Mouse (Mus musculus) limb, embryonic 14.5 days (tissue): ENCODE data around the gene Hist1h2bh. TPM values are rescaled to one million over a fixed set of nuclear protein-coding genes. Genes with fewer than 3 reads are reported as not detected.

Source experiments
- ATAC-seq: fragments of 200-750 bp; cut with Nextera tagmentation; 2 replicates; pipeline ENCODE4 v1.8.0; 2017; ENCODE audit warnings: low read depth, moderate number of reproducible peaks, moderate TSS enrichment; ENCODE audit not compliant: low FRiP score
- DNase-seq: peaks from one replicate; pipeline ENCODE4 v3.0.0-alpha.2; 2015; ENCODE audit warnings: low spot score
- H3K27ac ChIP-seq: fragments of 300-500 bp; sonication (generic); replicated peaks from 2 replicates; pipeline ENCODE4 v1.5.1; 2014; ENCODE audit warnings: low read depth, mild to moderate bottlenecking, low read length, moderate library complexity, mixed read lengths
- H3K27me3 ChIP-seq: fragments of 300-500 bp; sonication (generic); 2 replicates; pipeline ENCODE4 v1.6.1; 2014; ENCODE audit warnings: low read length, mixed read lengths; ENCODE audit not compliant: control insufficient read depth, insufficient read depth
- H3K36me3 ChIP-seq: fragments of 300-500 bp; sonication (generic); 2 replicates; pipeline ENCODE4 v1.6.1; 2014; ENCODE audit warnings: mild to moderate bottlenecking, low read length, moderate library complexity, mixed read lengths; ENCODE audit not compliant: control insufficient read depth, insufficient read depth
- H3K4me1 ChIP-seq: fragments of 300-500 bp; sonication (generic); 2 replicates; pipeline ENCODE4 v1.6.1; 2014; ENCODE audit warnings: antibody characterized with exemption, low read length, mixed read lengths; ENCODE audit not compliant: control insufficient read depth, insufficient read depth
- H3K4me2 ChIP-seq: fragments of 300-500 bp; sonication (generic); replicated peaks from 2 replicates; pipeline ENCODE4 v1.6.1; 2014; ENCODE audit warnings: low read depth, mild to moderate bottlenecking, low read length, moderate library complexity; ENCODE audit not compliant: severe bottlenecking
- H3K4me3 ChIP-seq: fragments of 300-500 bp; sonication (generic); replicated peaks from 2 replicates; pipeline ENCODE4 v1.5.1; 2014; ENCODE audit warnings: low read length
- H3K9ac ChIP-seq: fragments of 300-500 bp; sonication (generic); 2 replicates; pipeline ENCODE4 v1.6.1; 2014; ENCODE audit warnings: mild to moderate bottlenecking, low read depth, low read length, moderate library complexity; ENCODE audit not compliant: severe bottlenecking
- H3K9me3 ChIP-seq: fragments of 300-500 bp; sonication (generic); 2 replicates; pipeline ENCODE4 v1.6.1; 2016; ENCODE audit warnings: low read length; ENCODE audit not compliant: control insufficient read depth
- POLR2A ChIP-seq: fragments of 200-500 bp; IDR thresholded peaks from 2 replicates; pipeline ENCODE4 v1.8.0; 2012; ENCODE audit warnings: inconsistent platforms, mild to moderate bottlenecking, moderate library complexity, borderline replicate concordance; ENCODE audit not compliant: insufficient read depth, insufficient read length; ENCODE audit errors: extremely low read depth
- WGBS: fragments of 180-500 bp; shearing (Covaris S2); extraction: QIAGEN DNeasy Blood & Tissue Kit; methylation state at CpG from one replicate; pipeline ENCODE4 v1.1.7; 2014; 5-methylcytosine and 5-hydroxymethylcytosine counted together
- polyA plus RNA-seq, 2 experiments: library from polyadenylated mRNA; depleted of rRNA in 1 of 2; stranded (reverse) in 1 of 2; unstranded in 1 of 2; fragments of >200 nt; fragmentation: Nextera tagmentation in 1 of 2; extraction: Ambion mirVana in 1 of 2; gene quantifications; 2 replicates each; pipeline versions ENCODE4 v1.2.1 to v1.2.3; 2012 to 2014

Gene Hist1h2bh
- polyA plus RNA-seq, 2 experiments, result 0.48 to 5.2 TPM

DNA sequence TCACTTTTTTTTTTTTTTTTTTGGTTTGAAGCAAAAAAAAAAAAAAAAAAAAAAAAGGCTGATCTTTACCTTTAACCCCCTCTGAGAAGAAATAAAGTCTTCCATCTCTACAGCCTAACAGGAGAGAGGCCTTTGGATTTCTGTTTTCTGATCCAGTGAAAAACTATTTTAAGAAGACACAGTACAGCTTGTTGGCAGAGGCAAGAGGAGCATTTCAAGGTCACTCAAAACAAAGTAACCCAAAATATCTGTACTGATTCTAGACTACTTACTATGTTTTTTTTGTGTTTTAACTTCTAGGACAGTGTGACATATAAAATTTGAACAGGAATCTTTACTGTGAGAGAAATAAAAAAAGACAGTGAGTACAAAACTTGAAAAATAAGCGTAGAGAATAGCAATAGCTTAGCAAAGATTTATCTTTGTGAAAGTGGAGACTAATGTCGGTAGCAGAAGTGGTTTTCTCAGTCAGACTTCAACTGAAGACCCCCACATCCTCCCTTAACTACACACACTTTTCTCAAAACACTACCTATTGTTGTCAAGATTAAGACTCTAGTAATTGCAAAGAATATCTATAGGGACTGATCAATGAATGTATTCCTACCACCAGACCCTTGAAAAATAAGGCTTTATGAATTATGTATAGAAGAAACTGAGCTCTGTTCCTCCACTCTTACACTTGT is 13.6 kb downstream of the Hist1h2bh start:
- TF ChIP-seq POLR2A, result no peak
- H3K36me3 ChIP-seq, result no peaks in the 10 kb centered on the region
- peak overlapping the region; percentile 76 for H3K9ac ChIP-seq
- ATAC-seq (no peak), DNase-seq (no peak)
- peaks cover 22% of the 10 kb centered on the region for H3K4me1 ChIP-seq
- peak overlapping the region; percentile 49 for H3K4me2 ChIP-seq
- H3K4me3 ChIP-seq, result peak overlapping the region; percentile 55
- no peaks in the 10 kb centered on the region for H3K27me3 ChIP-seq
- no peaks in the 10 kb centered on the region for H3K9me3 ChIP-seq
- H3K27ac ChIP-seq, result peak overlapping the region; percentile 99
- 27% methylated on average over 2 of the region's 2 CpGs for WGBS

DNA sequence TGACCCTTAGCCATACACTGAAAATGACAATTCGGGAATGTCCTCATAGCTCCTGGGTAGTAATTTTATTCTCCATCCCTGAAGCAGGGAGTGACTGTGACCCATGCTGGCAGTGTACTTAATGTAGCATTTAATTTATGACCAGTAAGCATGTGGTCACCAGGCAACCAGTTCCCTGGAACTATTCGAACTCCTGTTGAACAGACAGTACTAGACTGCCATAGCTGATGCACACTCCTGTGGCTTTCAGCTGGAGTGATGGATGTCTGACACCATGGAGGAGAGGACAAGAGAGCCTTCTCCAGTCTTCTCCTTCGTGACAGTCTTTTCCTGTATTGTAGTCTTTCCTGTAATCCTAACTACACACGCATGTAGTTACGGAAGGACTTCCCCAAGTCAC is 14.2 kb downstream of the Hist1h2bh start:
- Histone ChIP-seq H3K4me1 (peaks cover 19% of the 10 kb centered on the region), H3K9me3 (no peaks in the 10 kb centered on the region), H3K9ac (no peak overlapping the region), H3K27ac (no peak overlapping the region), H3K4me3 (no peak overlapping the region), H3K27me3 (no peaks in the 10 kb centered on the region), H3K4me2 (no peak overlapping the region), H3K36me3 (no peaks in the 10 kb centered on the region)
- 73% methylated on average over 5 of the region's 5 CpGs for WGBS
- DNase-seq (no peak), ATAC-seq (no peak)
- no peak for TF ChIP-seq POLR2A

DNA sequence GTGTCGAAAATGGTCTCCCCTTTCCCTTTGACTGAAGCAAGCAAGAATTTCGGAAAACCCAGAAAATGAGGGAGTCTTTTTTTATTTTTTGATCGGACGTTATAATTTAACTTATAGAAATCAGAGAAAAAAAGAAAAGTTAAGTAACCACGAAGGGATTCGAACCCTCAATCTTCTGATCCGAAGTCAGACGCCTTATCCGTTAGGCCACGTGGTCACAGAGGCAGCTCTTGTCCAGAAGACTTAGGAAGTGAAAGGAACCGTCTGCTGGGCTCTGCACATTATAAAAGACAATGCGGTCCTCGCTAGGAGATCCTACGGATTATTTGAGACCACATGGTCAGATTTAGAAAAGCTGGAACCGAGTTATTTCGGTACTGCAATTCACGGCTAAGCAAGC is 16.9 kb downstream of the Hist1h2bh start:
- Histone ChIP-seq H3K27me3 (no peaks in the 10 kb centered on the region), H3K4me1 (peaks cover 6% of the 10 kb centered on the region), H3K27ac (0 out of 2 replicates have a peak overlapping the region, but pooled peaks have one; percentile 6), H3K36me3 (no peaks in the 10 kb centered on the region), H3K4me2 (peak overlapping the region; percentile 40), H3K9me3 (no peaks in the 10 kb centered on the region), H3K9ac (peak overlapping the region; percentile 28; the same call in 1 of the 2 replicates), H3K4me3 (peak overlapping the region; percentile 36)
- 2% methylated on average over 17 of the region's 17 CpGs for WGBS
- ATAC-seq, result peak; percentile 71
- no peak for TF ChIP-seq POLR2A
- DNase-seq, result peak; percentile 95

DNA sequence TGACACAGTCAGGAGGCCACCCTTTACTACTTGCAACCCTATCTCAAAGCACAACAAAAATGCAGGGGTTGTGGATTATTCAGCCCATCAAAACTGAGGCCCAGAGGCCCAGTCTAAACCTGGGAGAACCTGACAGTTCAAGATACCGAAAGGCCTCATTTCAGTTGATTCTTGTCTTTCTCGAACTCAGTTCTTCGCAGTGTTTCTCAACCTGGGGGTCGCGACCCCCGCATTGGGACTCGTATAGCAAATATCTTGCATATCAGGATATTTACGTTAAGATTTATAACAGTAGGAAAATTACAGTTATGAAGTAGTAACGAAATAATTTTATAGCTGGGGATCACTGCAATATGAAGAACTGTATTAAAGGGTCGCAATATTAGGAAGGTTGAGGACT is 17.3 kb downstream of the Hist1h2bh start:
- Histone ChIP-seq H3K36me3 (no peaks in the 10 kb centered on the region), H3K27ac (no peak overlapping the region), H3K4me3 (peak overlapping the region; percentile 36), H3K4me1 (peaks cover 6% of the 10 kb centered on the region), H3K27me3 (no peaks in the 10 kb centered on the region), H3K4me2 (peak overlapping the region; percentile 40), H3K9me3 (no peaks in the 10 kb centered on the region), H3K9ac (peak overlapping the region; percentile 28; the same call in 1 of the 2 replicates)
- no peak for DNase-seq
- 1% methylated on average over 10 of the region's 10 CpGs for WGBS
- no peak for TF ChIP-seq POLR2A
- no peak for ATAC-seq

DNA sequence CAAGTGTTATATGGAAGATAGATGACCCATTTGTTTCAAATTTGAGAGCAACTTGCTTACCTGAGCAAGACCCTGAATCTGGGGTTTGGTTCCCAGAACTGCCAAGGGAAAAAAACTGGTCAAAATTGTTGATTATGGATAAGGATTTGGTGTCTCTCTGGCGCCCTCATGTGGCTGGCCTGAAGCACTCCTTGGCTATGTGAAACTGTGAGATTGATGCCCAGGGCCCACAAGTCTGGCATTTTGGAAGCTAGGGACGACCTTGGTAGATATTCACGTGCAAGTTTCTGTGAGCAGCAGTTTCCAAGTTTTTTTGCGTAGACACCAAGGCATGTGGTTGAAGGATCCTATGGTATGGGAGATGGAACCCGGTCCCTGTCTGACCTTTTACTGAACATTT is 18.5 kb downstream of the Hist1h2bh start:
- TF ChIP-seq POLR2A, result no peak
- Histone ChIP-seq H3K9me3 (no peaks in the 10 kb centered on the region), H3K27ac (no peak overlapping the region), H3K9ac (no peak overlapping the region), H3K4me2 (no peak overlapping the region), H3K4me1 (peaks cover 6% of the 10 kb centered on the region), H3K27me3 (no peaks in the 10 kb centered on the region), H3K36me3 (no peaks in the 10 kb centered on the region), H3K4me3 (no peak overlapping the region)
- WGBS, result 10% methylated on average over 5 of the region's 5 CpGs
- ATAC-seq (no peak), DNase-seq (peak; percentile 85)

DNA sequence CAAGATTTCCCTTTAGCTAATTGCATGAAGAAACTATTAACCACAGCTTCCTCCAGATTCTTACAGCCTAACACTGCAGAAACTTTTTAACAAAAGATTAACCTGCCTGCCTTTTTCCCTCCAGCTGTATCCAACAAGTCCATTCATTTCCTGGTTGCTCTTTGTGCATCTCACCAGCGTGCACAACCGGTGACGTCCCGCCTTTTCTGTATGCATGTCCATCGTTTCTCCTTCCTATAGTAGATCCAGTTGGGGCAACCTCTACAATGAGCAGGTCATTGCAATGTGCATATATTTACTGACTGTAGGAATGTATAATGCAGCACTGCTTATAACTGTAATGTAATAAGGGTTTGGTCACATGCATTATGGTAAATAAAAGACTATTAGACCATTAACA is 19.2 kb downstream of the Hist1h2bh start:
- H3K9ac ChIP-seq, result no peak overlapping the region
- no peaks in the 10 kb centered on the region for H3K9me3 ChIP-seq
- TF ChIP-seq POLR2A, result no peak
- 59% methylated on average over 5 of the region's 5 CpGs for WGBS
- H3K27ac ChIP-seq, result no peak overlapping the region
- H3K4me2 ChIP-seq, result no peak overlapping the region
- no peak overlapping the region for H3K4me3 ChIP-seq
- H3K27me3 ChIP-seq, result no peaks in the 10 kb centered on the region
- DNase-seq, result no peak
- H3K36me3 ChIP-seq, result no peaks in the 10 kb centered on the region
- peaks cover 3% of the 10 kb centered on the region for H3K4me1 ChIP-seq
- ATAC-seq, result no peak
